In the genomic region with DNA sequence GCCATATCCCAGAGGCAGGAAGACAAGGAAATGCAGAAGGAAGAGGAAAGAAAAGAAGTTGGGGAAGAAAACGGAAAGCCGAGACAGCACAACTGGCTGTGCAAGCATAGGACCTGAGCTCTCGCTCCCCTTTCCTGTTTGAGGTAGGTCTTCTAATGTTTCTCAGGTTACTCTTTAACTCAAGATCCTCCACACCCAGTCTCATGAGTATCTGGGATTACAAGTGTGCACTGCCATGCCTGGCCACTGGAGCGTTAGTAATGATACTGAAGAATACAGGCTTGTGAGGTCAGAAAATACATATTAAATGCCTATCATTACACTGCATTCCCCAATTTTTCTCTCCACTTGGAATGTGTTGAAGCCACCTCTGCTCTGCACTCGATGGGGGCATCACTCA, we compare ENCODE assay signal across 29 mouse cellular contexts. TPM values are rescaled to one million over a fixed set of nuclear protein-coding genes. Genes with fewer than 3 reads are reported as not detected.
"Had no signal": no experiment of that assay in that cellular context is flagged by ENCODE, and none has a peak within 500 bp of the region (broad histone marks: within the 10 kb centered on the region; RNA-seq: fewer than 3 reads in every experiment).

No protein-coding gene starts in this region.

- DNase-seq: kidney, adult 11 months; kidney, adult 8-10 months; kidney, postnatal 10 days; kidney, postnatal 36 days; layer of hippocampus, adult 9-11 months; layer of hippocampus, postnatal 36 days; liver, embryonic 13.5 days; lung, adult 2 months; lung, postnatal 36 days; right cerebral cortex, postnatal 25 days; spleen, adult 18-20 months; thymus, adult 2 months; thymus, postnatal 14 days; thymus, postnatal 4 days had no signal

- H3K4me1 ChIP-seq: midbrain, embryonic 13.5 days; stomach, embryonic 15.5 days had no signal

- H3K9me3 ChIP-seq: kidney, embryonic 15.5 days; liver, embryonic 13.5 days; megakaryocyte, embryonic 14.5 days; midbrain, embryonic 10.5 days; midbrain, embryonic 13.5 days; stomach, embryonic 15.5 days had no signal

- ATAC-seq: midbrain, embryonic 13.5 days; midbrain, embryonic 16.5 days had no signal

- H3K4me2 ChIP-seq: kidney, embryonic 15.5 days; liver, embryonic 13.5 days; midbrain, embryonic 13.5 days; stomach, embryonic 15.5 days had no signal

- H3K27me3 ChIP-seq: kidney, embryonic 15.5 days; midbrain, embryonic 13.5 days; stomach, embryonic 15.5 days had no signal

- H3K4me3 ChIP-seq: kidney, embryonic 15.5 days; left cerebral cortex, adult 2 months; liver, embryonic 13.5 days; megakaryocyte, embryonic 14.5 days; midbrain, embryonic 10.5 days; midbrain, embryonic 13.5 days; stomach, embryonic 15.5 days had no signal

- H3K27ac ChIP-seq: kidney, embryonic 15.5 days; left cerebral cortex, adult 2 months; liver, embryonic 13.5 days; midbrain, embryonic 10.5 days; midbrain, embryonic 13.5 days; stomach, embryonic 15.5 days had no signal

- H3K9ac ChIP-seq: kidney, embryonic 15.5 days; liver, embryonic 13.5 days; midbrain, embryonic 13.5 days; stomach, embryonic 15.5 days had no signal

- H3K36me3 ChIP-seq: kidney, embryonic 15.5 days; liver, embryonic 13.5 days; midbrain, embryonic 10.5 days; midbrain, embryonic 13.5 days; stomach, embryonic 15.5 days had no signal

RNA-seq across cellular contexts. Expression of a gene that starts 35.6 kb away (rescaled TPM):
- polyA plus RNA-seq: limb, embryonic 11.5 days; neural tube, embryonic 11.5 days; neural tube, embryonic 14.5 days had no signal

RNA-seq across cellular contexts. Expression of a gene that starts 54.0 kb away (rescaled TPM):
- total RNA-seq: layer of hippocampus, adult 18-20 months; layer of hippocampus, postnatal 36 days; left cerebral cortex, adult 2 months; left cerebral cortex, postnatal 10 days; left cerebral cortex, postnatal 36 days; liver, adult 2 months had no signal
- polyA plus RNA-seq: limb, embryonic 11.5 days; liver, adult 2 months; liver, embryonic 13.5 days; liver, embryonic 16.5 days; midbrain, embryonic 10.5 days; midbrain, embryonic 13.5 days; neural tube, embryonic 11.5 days had no signal
